Mouse (Mus musculus): ENCODE measurements at regions not wholly inside any gene's neighbourhood (a gene's known extent, or its start where the extent isn't known, plus 50 kb on each side); places are given as distances from the start of the nearest gene placed in this dataset.
A peak's percentile ranks its signal among the peaks of the same experiment; 100 is the strongest.

- intact Hi-C loops (cut with DNase I) = no loop called here
- DNase-seq (ENCODE audit: low spot score in 2 of 2) = no peak
Measured at GRCm38 (mm10) chr2:9754153-9754552, 126.9 kb upstream of the 4930412O13Rik start.

GRCm38 (mm10) chr2:9757770-9758420, 123.2 kb upstream of the 4930412O13Rik start:
- intact Hi-C loops (cut with DNase I) = no loop called here
- DNase-seq (ENCODE audit: low spot score in 2 of 2) = no peak

- DNase-seq (ENCODE audit: low spot score in 2 of 2) = no peak
- intact Hi-C loops (cut with DNase I) = no loop called here
Measured at GRCm38 (mm10) chr2:9758983-9759382, 122.1 kb upstream of the 4930412O13Rik start.

GRCm38 (mm10) chr2:9759389-9760104, 121.5 kb upstream of the 4930412O13Rik start:
- intact Hi-C loops (cut with DNase I) = no loop called here

GRCm38 (mm10) chr2:9780159-9780558, 100.9 kb upstream of the 4930412O13Rik start:
- DNase-seq (ENCODE audit: low spot score in 2 of 2) = no peak
- intact Hi-C loops (cut with DNase I) = no loop called here

More at GRCm38 (mm10) chr2:9759389-9760104, 121.5 kb upstream of the 4930412O13Rik start:
- peak in 1 of 2 experiments; percentile 41 for DNase-seq (ENCODE audit: low spot score in 2 of 2)

- intact Hi-C loops (cut with DNase I) = no loop called here
Measured at GRCm38 (mm10) chr2:9782698-9783097, 98.4 kb upstream of the 4930412O13Rik start.

GRCm38 (mm10) chr2:9791970-9792369, 89.1 kb upstream of the 4930412O13Rik start:
- DNase-seq (ENCODE audit: low spot score in 2 of 2) = no peak
- intact Hi-C loops (cut with DNase I) = no loop called here

More at GRCm38 (mm10) chr2:9782698-9783097, 98.4 kb upstream of the 4930412O13Rik start:
- DNase-seq (ENCODE audit: low spot score in 2 of 2) = peak in 1 of 2 experiments; percentile 3

GRCm38 (mm10) chr2:9792381-9792780, 88.7 kb upstream of the 4930412O13Rik start:
- DNase-seq (ENCODE audit: low spot score in 2 of 2) = no peak
- intact Hi-C loops (cut with DNase I) = no loop called here

- intact Hi-C loops (cut with DNase I) = no loop called here
- DNase-seq (ENCODE audit: low spot score in 2 of 2) = no peak
Measured at GRCm38 (mm10) chr2:9795401-9795800, 85.7 kb upstream of the 4930412O13Rik start.

- DNase-seq (ENCODE audit: low spot score in 2 of 2) = no peak
- intact Hi-C loops (cut with DNase I) = no loop called here
Measured at GRCm38 (mm10) chr2:9801484-9801883, 79.6 kb upstream of the 4930412O13Rik start.

- DNase-seq (ENCODE audit: low spot score in 2 of 2) = peak; percentile 13 to 50
- intact Hi-C loops (cut with DNase I) = no loop called here
Measured at GRCm38 (mm10) chr2:9804306-9804705, 76.7 kb upstream of the 4930412O13Rik start.

- intact Hi-C loops (cut with DNase I) = no loop called here
- DNase-seq (ENCODE audit: low spot score in 2 of 2) = no peak
Measured at GRCm38 (mm10) chr2:9805590-9805989, 75.5 kb upstream of the 4930412O13Rik start.
